Mouse (Mus musculus): ENCODE data around the gene Gfral.

DNA sequence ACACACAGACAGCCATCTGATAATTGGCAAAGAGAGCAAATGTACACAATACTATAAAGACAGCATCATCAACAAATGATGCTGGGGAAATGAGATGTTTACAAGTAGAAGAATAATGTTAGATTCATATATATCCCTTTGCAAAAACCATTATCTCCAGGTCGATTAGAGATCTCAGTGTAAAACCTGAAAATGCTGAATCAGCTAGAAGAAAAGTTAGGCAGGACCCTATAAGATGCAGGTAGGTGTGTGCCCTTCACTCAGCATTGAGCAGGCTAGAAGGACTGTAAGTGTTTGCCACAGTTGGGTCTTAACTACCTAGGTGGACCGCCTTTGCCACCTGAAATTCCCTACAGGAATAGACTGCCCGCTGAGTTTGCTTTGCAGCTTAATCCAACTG, 67.9 kb downstream of the Gfral start:
- TF ChIP-seq CTCF (IDR thresholded peaks at IDR 0.05; ENCODE audit: insufficient read depth, low read depth, low read length) = no peak
- TF ChIP-seq POLR2A (IDR thresholded peaks at IDR 0.05; ENCODE audit: insufficient read depth, low read depth, low read length) = no peak
